Mouse (Mus musculus): ENCODE measurements around the gene Fam185a. TPM values are rescaled to one million over a fixed set of nuclear protein-coding genes. Genes with fewer than 3 reads are reported as not detected.

Fam185a gene
- polyA plus RNA-seq, 1 experiment = 10.3 TPM

DNA sequence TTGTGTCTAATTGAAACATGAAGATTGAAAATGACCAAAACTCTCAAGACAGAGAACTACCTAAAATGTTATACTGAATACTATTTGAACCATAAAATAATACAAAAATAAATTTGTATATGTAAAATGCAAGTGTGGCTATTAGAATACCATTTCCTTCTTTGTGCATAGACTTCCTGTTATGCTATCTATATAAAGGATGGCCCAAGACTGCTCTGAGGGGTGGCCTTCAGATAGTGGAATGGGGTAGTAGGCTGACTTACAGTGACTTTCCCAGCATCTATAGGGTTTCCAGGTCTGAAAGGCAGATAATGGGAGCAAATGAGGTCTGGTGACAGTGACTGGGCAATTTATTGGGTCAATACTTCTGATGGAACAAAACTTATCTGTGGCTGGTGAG, 37.4 kb upstream of the Fam185a start:
- Histone ChIP-seq H3K27ac (ENCODE audit: insufficient read depth, low read length) (no peak overlapping the region), H3K4me3 (ENCODE audit: insufficient read depth, low read length) (no peak overlapping the region), H3K4me1 (ENCODE audit: control insufficient read depth, insufficient read depth, low read length) (no peaks in the 10 kb centered on the region)
- TF ChIP-seq CTCF (IDR thresholded peaks at IDR 0.05; ENCODE audit: borderline replicate concordance, insufficient read depth, low read length) (no peak), POLR2A (IDR thresholded peaks at IDR 0.05; ENCODE audit: low read depth, low read length) (no peak)

DNA sequence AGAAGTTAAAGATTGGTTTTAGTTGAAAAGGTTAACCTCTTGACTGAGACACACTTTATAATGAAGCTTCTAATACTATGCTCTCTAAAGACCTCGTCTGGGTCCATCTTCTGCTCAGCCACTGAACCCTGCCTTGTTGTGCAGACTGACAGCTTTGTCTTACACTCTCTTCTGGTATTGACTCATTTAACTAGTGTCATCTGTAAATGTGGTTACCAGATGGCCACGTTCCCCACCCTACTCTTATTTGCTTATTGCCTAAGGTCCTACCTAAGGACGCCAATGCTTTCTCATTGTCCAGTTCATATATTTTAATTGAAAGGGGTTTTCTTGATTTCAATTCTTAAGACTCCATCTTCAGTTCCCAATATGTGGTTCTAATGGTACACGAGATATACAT, 35.9 kb upstream of the Fam185a start:
- Histone ChIP-seq H3K4me1 (ENCODE audit: control insufficient read depth, insufficient read depth, low read length) (no peaks in the 10 kb centered on the region), H3K27ac (ENCODE audit: insufficient read depth, low read length) (no peak overlapping the region), H3K4me3 (ENCODE audit: insufficient read depth, low read length) (no peak overlapping the region)
- TF ChIP-seq CTCF (IDR thresholded peaks at IDR 0.05; ENCODE audit: borderline replicate concordance, insufficient read depth, low read length) = no peak

DNA sequence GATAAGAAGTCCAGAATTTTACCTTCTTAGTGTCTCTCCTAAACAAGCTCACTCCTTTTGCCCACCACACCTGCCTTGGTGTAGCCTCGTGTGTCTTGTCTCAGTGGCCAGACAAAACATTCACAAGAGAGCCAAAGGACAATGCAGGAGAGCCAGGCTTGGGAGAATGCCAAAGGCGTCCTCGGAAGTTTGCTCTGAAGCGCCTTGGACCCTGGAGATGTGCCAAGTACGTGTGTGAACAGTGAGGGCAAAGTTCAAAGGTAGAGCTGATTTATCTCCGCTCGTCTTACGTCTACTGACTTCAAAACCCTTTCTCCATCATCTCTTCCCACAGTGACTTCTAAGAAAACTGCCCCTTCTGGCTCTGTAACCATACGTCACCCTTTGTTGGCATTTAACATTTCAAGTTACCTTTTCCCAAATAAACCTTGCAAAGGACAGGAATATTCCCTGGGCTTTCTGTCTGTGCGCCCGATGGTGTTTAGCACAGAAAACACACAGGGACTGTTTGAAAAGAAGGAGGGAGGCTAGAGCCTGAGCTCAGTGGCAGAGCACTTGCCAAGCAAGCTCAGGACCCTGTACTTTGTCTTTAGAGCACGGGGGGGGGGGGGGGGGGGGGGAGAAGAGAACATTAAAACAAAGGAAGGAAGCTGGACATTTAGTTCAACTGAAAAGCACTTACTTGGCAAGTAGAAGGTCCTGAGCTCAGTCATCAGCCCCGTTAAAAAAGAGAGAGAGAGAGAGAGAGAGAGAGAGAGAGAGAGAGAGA, 33.0 kb upstream of the Fam185a start:
- Histone ChIP-seq H3K27ac (ENCODE audit: insufficient read depth, low read length) (no peak overlapping the region), H3K4me1 (ENCODE audit: control insufficient read depth, insufficient read depth, low read length) (no peaks in the 10 kb centered on the region), H3K4me3 (ENCODE audit: insufficient read depth, low read length) (no peak overlapping the region)
- TF ChIP-seq CTCF (IDR thresholded peaks at IDR 0.05; ENCODE audit: borderline replicate concordance, insufficient read depth, low read length) = no peak
- TF ChIP-seq POLR2A (IDR thresholded peaks at IDR 0.05; ENCODE audit: low read depth, low read length) = no peak

DNA sequence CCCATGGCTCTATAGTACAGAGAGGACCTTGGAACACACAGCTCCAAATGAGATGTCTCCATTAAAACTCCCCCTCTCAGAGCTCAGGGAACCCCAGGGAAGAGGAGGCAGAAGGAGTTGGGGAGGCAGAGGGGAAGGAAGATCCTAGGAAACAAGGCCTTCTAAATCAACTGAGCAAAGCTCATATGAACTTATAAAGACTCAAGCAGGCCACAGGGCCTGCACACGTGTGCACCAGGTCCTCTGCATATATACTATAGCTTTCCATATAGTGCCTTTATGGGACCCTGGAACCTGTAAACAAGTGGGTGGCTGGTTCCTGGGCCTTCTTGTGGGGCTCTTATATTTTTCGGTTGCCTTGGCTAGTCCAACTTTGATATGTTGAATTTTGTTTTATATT, 30.2 kb upstream of the Fam185a start:
- H3K4me3 ChIP-seq (ENCODE audit: insufficient read depth, low read length) = no peak overlapping the region
- no peak for TF ChIP-seq CTCF (IDR thresholded peaks at IDR 0.05; ENCODE audit: borderline replicate concordance, insufficient read depth, low read length)
- TF ChIP-seq POLR2A (IDR thresholded peaks at IDR 0.05; ENCODE audit: low read depth, low read length) = no peak
- no peaks in the 10 kb centered on the region for H3K4me1 ChIP-seq (ENCODE audit: control insufficient read depth, insufficient read depth, low read length)
- no peak overlapping the region for H3K27ac ChIP-seq (ENCODE audit: insufficient read depth, low read length)

DNA sequence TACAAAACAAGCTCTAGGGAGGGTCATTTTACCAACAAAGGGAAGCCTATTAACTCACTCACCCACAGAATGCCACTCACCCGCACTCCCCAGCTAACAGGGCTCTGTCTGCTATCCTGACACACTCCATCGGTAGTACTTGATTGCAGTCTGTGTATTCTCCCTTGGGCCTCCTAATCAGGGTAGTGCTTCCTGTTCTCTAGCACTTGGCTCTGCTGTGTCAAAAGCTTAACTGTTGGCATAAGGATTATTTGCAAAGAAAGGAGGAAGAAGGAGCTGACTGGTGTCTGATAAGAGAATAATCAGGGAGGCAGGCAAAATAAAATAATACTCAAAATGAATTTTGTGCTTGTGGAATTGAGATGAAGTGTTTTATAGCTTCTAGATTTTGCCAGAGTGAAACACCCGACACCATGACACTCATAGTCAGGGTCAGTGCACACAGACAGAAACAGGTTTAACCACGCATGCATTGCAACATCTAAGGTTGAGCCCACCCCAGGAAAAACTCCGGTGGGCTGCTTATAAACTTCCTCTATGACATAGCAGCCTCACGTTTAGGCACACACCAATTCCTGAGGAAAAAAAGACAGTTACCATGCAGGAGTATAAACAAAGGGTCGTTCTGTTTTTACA, 29.4 kb upstream of the Fam185a start:
- no peak overlapping the region for H3K27ac ChIP-seq (ENCODE audit: insufficient read depth, low read length)
- H3K4me1 ChIP-seq (ENCODE audit: control insufficient read depth, insufficient read depth, low read length) = no peaks in the 10 kb centered on the region
- no peak for TF ChIP-seq CTCF (IDR thresholded peaks at IDR 0.05; ENCODE audit: borderline replicate concordance, insufficient read depth, low read length)

DNA sequence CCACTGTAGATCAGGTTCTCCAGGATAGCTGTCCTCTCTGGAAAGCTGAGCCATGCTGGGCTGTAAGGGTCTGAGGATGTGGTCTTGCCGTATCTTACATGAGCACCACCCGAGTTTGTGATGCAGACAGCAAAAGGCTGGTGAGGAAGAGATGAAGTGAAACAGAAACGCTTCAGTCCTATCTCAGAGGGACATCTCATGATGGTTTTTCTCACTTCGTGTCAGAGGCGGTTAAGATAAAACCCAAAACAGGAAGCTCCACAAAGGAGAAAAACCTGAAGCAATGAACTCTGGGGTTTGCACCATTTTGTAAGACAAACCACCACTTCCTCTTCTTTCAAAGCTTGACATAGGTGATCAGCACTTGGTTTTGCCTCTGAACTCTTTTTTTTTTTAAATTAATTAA, 13.5 kb upstream of the Fam185a start:
- H3K4me3 ChIP-seq (ENCODE audit: insufficient read depth, low read length) = no peak overlapping the region
- H3K27ac ChIP-seq (ENCODE audit: insufficient read depth, low read length) = no peak overlapping the region
- TF ChIP-seq CTCF (IDR thresholded peaks at IDR 0.05; ENCODE audit: borderline replicate concordance, insufficient read depth, low read length) = no peak
- TF ChIP-seq POLR2A (IDR thresholded peaks at IDR 0.05; ENCODE audit: low read depth, low read length) = no peak
- H3K4me1 ChIP-seq (ENCODE audit: control insufficient read depth, insufficient read depth, low read length) = no peaks in the 10 kb centered on the region

More for the DNA sequence above, 29.4 kb upstream of the Fam185a start:
- no peak overlapping the region for H3K4me3 ChIP-seq (ENCODE audit: insufficient read depth, low read length)

DNA sequence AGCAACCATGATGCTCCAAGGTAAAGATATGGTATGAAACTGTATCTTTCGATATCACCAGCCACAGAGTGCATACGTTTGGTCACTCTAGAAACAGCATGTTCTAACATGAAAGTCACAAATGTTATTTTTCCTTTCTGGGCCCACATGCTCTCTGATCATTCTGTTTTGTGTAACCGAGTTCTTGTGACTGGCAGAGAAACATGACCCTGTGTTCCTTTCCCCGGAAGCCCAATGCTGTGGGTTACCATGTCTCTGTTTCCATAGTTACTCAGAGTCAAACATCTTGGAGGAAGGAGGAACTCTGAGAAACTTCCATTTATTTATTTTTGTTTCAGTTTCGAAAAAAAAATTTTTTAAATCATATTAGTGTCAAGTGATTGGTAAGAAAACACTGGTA, 12.7 kb upstream of the Fam185a start:
- H3K27ac ChIP-seq (ENCODE audit: insufficient read depth, low read length) = no peak overlapping the region
- H3K4me3 ChIP-seq (ENCODE audit: insufficient read depth, low read length) = no peak overlapping the region
- no peak for TF ChIP-seq CTCF (IDR thresholded peaks at IDR 0.05; ENCODE audit: borderline replicate concordance, insufficient read depth, low read length)
- TF ChIP-seq POLR2A (IDR thresholded peaks at IDR 0.05; ENCODE audit: low read depth, low read length) = no peak
- H3K4me1 ChIP-seq (ENCODE audit: control insufficient read depth, insufficient read depth, low read length) = no peaks in the 10 kb centered on the region

DNA sequence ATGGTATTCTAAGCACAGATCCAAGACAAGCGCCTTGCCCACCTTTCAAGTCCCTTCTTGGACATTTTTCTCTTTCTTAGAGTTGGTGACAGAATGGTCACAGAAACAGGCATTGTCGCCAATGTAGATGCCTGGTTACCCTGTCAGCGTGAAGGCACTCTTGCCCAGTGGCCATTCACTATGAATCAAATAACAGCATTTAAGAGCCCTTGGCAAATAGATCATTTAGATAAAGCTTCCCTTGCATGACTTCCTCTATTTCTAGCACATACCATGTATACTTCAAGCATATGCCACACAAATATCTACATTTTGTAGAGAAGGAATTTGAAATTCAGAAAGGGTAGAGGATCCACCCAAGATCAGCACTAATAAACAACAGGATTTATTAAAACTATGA, 11.4 kb upstream of the Fam185a start:
- TF ChIP-seq CTCF (IDR thresholded peaks at IDR 0.05; ENCODE audit: borderline replicate concordance, insufficient read depth, low read length) = no peak
- TF ChIP-seq POLR2A (IDR thresholded peaks at IDR 0.05; ENCODE audit: low read depth, low read length) = no peak
- Histone ChIP-seq H3K4me3 (ENCODE audit: insufficient read depth, low read length) (no peak overlapping the region), H3K4me1 (ENCODE audit: control insufficient read depth, insufficient read depth, low read length) (no peaks in the 10 kb centered on the region), H3K27ac (ENCODE audit: insufficient read depth, low read length) (no peak overlapping the region)

DNA sequence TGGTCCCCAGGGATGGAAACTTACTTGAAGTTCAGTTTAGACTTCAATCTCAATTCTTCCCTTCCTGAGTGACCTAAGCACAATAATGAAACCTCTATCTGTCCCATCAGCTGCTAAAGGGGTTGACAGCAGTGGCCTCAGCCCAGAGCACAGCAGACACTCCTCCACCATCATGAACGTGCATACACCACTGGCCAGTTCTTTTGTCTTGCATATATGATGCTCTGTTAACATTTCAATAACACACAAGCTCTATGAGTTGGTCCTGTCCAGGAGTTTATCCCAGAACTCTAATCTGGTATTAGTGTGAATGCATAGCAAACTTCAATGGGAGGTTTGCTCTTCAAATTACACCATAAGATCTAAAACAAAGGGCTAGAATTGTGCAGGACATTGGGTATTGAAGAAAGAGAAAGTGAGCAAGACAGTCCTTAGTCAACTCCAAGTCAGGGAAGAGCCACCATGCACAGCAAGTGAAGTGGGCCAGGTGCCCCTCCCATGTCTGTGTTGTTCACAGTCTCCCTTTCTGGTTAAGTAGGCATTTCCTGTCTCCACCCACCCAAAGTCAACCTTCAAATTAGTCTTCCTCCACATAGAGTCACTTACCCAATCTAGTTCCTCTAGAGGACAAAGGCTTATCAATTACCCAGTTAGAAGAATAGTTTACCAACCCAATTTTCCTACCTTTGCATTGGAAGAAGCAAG, 10.5 kb upstream of the Fam185a start:
- no peaks in the 10 kb centered on the region for H3K4me1 ChIP-seq (ENCODE audit: control insufficient read depth, insufficient read depth, low read length)
- no peak overlapping the region for H3K27ac ChIP-seq (ENCODE audit: insufficient read depth, low read length)
- no peak for TF ChIP-seq CTCF (IDR thresholded peaks at IDR 0.05; ENCODE audit: borderline replicate concordance, insufficient read depth, low read length)
- H3K4me3 ChIP-seq (ENCODE audit: insufficient read depth, low read length) = no peak overlapping the region

DNA sequence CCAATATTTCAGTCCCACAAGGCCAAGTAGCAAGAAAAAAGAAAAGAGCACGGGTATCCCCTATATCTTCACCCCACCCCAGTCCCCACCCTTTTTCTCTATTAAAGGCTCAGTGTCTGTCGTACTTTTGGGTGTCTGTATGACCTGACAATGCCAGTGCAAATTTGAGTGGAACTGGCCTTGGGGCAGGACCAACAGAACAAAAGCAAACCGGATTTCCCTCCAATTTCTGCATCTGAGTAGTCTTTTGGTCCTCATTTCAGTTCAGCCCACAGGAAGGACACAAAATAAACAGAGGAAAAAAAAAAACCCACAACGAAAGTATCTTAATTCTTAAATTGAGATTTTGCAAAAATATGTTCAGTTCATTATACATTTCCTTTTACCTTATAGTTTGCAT, 6.1 kb upstream of the Fam185a start:
- H3K27ac ChIP-seq (ENCODE audit: insufficient read depth, low read length) = no peak overlapping the region
- no peak for TF ChIP-seq CTCF (IDR thresholded peaks at IDR 0.05; ENCODE audit: borderline replicate concordance, insufficient read depth, low read length)
- no peak for TF ChIP-seq POLR2A (IDR thresholded peaks at IDR 0.05; ENCODE audit: low read depth, low read length)
- no peak overlapping the region for H3K4me3 ChIP-seq (ENCODE audit: insufficient read depth, low read length)
- H3K4me1 ChIP-seq (ENCODE audit: control insufficient read depth, insufficient read depth, low read length) = no peaks in the 10 kb centered on the region
